Mouse (Mus musculus): Measurements from ENCODE around the gene Rbm25. TPM values are rescaled to one million over a fixed set of nuclear protein-coding genes. Genes with fewer than 3 reads are reported as not detected.
"Not testable (repeated sequence)": the region's sequence is repeated elsewhere in the genome, so short reads cannot be mapped to it uniquely, and the experiment has no call there.

Rbm25 gene
- polyA plus RNA-seq (2015; fragmentation: Nextera tagmentation; extraction: Ambion mirVana), result 133 and 142 TPM in 2 replicates

GRCm38 (mm10) chr12:83630936-83631335, at the start of gene Rbm25:
TSS of gene Rbm25 (plus strand) at chr12:83631236.
- not testable (repeated sequence) for H3K9me3 ChIP-seq (ENCODE audit: control insufficient read depth); H3K36me3 ChIP-seq (ENCODE audit: control insufficient read depth, insufficient read depth); H3K27me3 ChIP-seq (replicated peaks; ENCODE audit: control insufficient read depth, insufficient read depth, low read length); H3K4me1 ChIP-seq (replicated peaks; ENCODE audit: control insufficient read depth, insufficient read depth, low read length); ATAC-seq
- H3K9ac ChIP-seq (ENCODE audit: low read depth, low read length), result peak within 1 kb of the TSS; percentile 96
- peak within 1 kb of the TSS; percentile 78 for H3K4me2 ChIP-seq (replicated peaks; ENCODE audit: low read depth)
- peak within 1 kb of the TSS; percentile 98 for H3K27ac ChIP-seq (ENCODE audit: low read depth, low read length)
- H3K4me3 ChIP-seq (ENCODE audit: low read depth, low read length), result peak within 1 kb of the TSS; percentile 85
- WGBS, result no CpG with 5 or more reads among the region's 5 CpGs

- TF ChIP-seq CTCF (IDR thresholded peaks at IDR 0.05; ENCODE audit: low read depth), result no peak
- H3K27me3 ChIP-seq (replicated peaks; ENCODE audit: control insufficient read depth, insufficient read depth, low read length), result no peaks in the 10 kb centered on the region
- no peak for ATAC-seq
- H3K4me1 ChIP-seq (replicated peaks; ENCODE audit: control insufficient read depth, insufficient read depth, low read length), result 0 out of 2 replicates have a peak, but pooled peaks cover 9% of the 10 kb centered on the region
- H3K36me3 ChIP-seq (ENCODE audit: control insufficient read depth, insufficient read depth), result peaks cover 11% of the 10 kb centered on the region
- no peak overlapping the region for H3K27ac ChIP-seq (ENCODE audit: low read depth, low read length)
- no peak overlapping the region for H3K4me3 ChIP-seq (ENCODE audit: low read depth, low read length)
- 52% methylated on average over 4 of the region's 4 CpGs for WGBS
- no peaks in the 10 kb centered on the region for H3K9me3 ChIP-seq (ENCODE audit: control insufficient read depth)
- H3K9ac ChIP-seq (ENCODE audit: low read depth, low read length), result no peak overlapping the region
- H3K4me2 ChIP-seq (replicated peaks; ENCODE audit: low read depth), result no peak overlapping the region
These were observed 48.9 kb upstream of the Rbm25 start for GRCm38 (mm10) chr12:83582106-83582505.

GRCm38 (mm10) chr12:83582747-83583146, 48.3 kb upstream of the Rbm25 start:
- H3K4me3 ChIP-seq (ENCODE audit: low read depth, low read length), result no peak overlapping the region
- H3K36me3 ChIP-seq (ENCODE audit: control insufficient read depth, insufficient read depth), result peaks cover 13% of the 10 kb centered on the region
- TF ChIP-seq CTCF (IDR thresholded peaks at IDR 0.05; ENCODE audit: low read depth), result no peak
- H3K27ac ChIP-seq (ENCODE audit: low read depth, low read length), result no peak overlapping the region
- 0 out of 2 replicates have a peak, but pooled peaks cover 9% of the 10 kb centered on the region for H3K4me1 ChIP-seq (replicated peaks; ENCODE audit: control insufficient read depth, insufficient read depth, low read length)
- WGBS, result 89% methylated on average over 4 of the region's 4 CpGs
- no peak for ATAC-seq
- H3K4me2 ChIP-seq (replicated peaks; ENCODE audit: low read depth), result no peak overlapping the region
- H3K27me3 ChIP-seq (replicated peaks; ENCODE audit: control insufficient read depth, insufficient read depth, low read length), result no peaks in the 10 kb centered on the region
- H3K9me3 ChIP-seq (ENCODE audit: control insufficient read depth), result no peaks in the 10 kb centered on the region
- no peak overlapping the region for H3K9ac ChIP-seq (ENCODE audit: low read depth, low read length)

- TF ChIP-seq CTCF (IDR thresholded peaks at IDR 0.05; ENCODE audit: low read depth), result no peak
- H3K36me3 ChIP-seq (ENCODE audit: control insufficient read depth, insufficient read depth), result peaks cover 31% of the 10 kb centered on the region
- H3K4me3 ChIP-seq (ENCODE audit: low read depth, low read length), result no peak overlapping the region
- H3K27ac ChIP-seq (ENCODE audit: low read depth, low read length), result no peak overlapping the region
- H3K4me1 ChIP-seq (replicated peaks; ENCODE audit: control insufficient read depth, insufficient read depth, low read length), result no peaks in the 10 kb centered on the region
- H3K4me2 ChIP-seq (replicated peaks; ENCODE audit: low read depth), result no peak overlapping the region
- 80% methylated on average over 5 of the region's 5 CpGs for WGBS
- ATAC-seq, result no peak
- no peaks in the 10 kb centered on the region for H3K9me3 ChIP-seq (ENCODE audit: control insufficient read depth)
- no peak overlapping the region for H3K9ac ChIP-seq (ENCODE audit: low read depth, low read length)
- H3K27me3 ChIP-seq (replicated peaks; ENCODE audit: control insufficient read depth, insufficient read depth, low read length), result no peaks in the 10 kb centered on the region
These were observed 44.4 kb upstream of the Rbm25 start for GRCm38 (mm10) chr12:83586628-83587027.

GRCm38 (mm10) chr12:83591754-83592501, 39.1 kb upstream of the Rbm25 start:
- no peaks in the 10 kb centered on the region; the same call in 1 of the 2 replicates for H3K4me1 ChIP-seq (replicated peaks; ENCODE audit: control insufficient read depth, insufficient read depth, low read length)
- no peak overlapping the region for H3K4me2 ChIP-seq (replicated peaks; ENCODE audit: low read depth)
- 84% methylated on average over 8 of the region's 8 CpGs for WGBS
- no peak overlapping the region for H3K4me3 ChIP-seq (ENCODE audit: low read depth, low read length)
- H3K9me3 ChIP-seq (ENCODE audit: control insufficient read depth), result no peaks in the 10 kb centered on the region
- H3K36me3 ChIP-seq (ENCODE audit: control insufficient read depth, insufficient read depth), result peaks cover 44% of the 10 kb centered on the region
- ATAC-seq, result no peak
- no peak overlapping the region for H3K9ac ChIP-seq (ENCODE audit: low read depth, low read length)
- no peaks in the 10 kb centered on the region for H3K27me3 ChIP-seq (replicated peaks; ENCODE audit: control insufficient read depth, insufficient read depth, low read length)
- no peak for TF ChIP-seq CTCF (IDR thresholded peaks at IDR 0.05; ENCODE audit: low read depth)
- H3K27ac ChIP-seq (ENCODE audit: low read depth, low read length), result no peak overlapping the region

GRCm38 (mm10) chr12:83594454-83595040, 36.5 kb upstream of the Rbm25 start:
- H3K4me1 ChIP-seq (replicated peaks; ENCODE audit: control insufficient read depth, insufficient read depth, low read length), result no peaks in the 10 kb centered on the region; the same call in 1 of the 2 replicates
- no peaks in the 10 kb centered on the region for H3K27me3 ChIP-seq (replicated peaks; ENCODE audit: control insufficient read depth, insufficient read depth, low read length)
- no peaks in the 10 kb centered on the region for H3K9me3 ChIP-seq (ENCODE audit: control insufficient read depth)
- no peak overlapping the region for H3K27ac ChIP-seq (ENCODE audit: low read depth, low read length)
- ATAC-seq, result no peak
- H3K4me3 ChIP-seq (ENCODE audit: low read depth, low read length), result no peak overlapping the region
- peaks cover 31% of the 10 kb centered on the region for H3K36me3 ChIP-seq (ENCODE audit: control insufficient read depth, insufficient read depth)
- no peak overlapping the region for H3K4me2 ChIP-seq (replicated peaks; ENCODE audit: low read depth)
- H3K9ac ChIP-seq (ENCODE audit: low read depth, low read length), result no peak overlapping the region
- no peak for TF ChIP-seq CTCF (IDR thresholded peaks at IDR 0.05; ENCODE audit: low read depth)
- WGBS, result 86% methylated on average over 9 of the region's 9 CpGs

All from intestine, postnatal 0 days (tissue).